Mouse (Mus musculus): ENCODE data around the gene Tmem45a2. TPM values are rescaled to one million over a fixed set of nuclear protein-coding genes. Genes with fewer than 3 reads are reported as not detected.

Tmem45a2 gene
- 0.42 TPM in 1 of 2 replicates, not detected in the other for polyA plus RNA-seq (2015; fragmentation: Nextera tagmentation; extraction: Ambion mirVana)

- Histone ChIP-seq H3K4me1 (no peaks in the 10 kb centered on the region), H3K4me3 (no peak within 1 kb of the TSS), H3K4me2 (no peak within 1 kb of the TSS), H3K9ac (no peak within 1 kb of the TSS), H3K27ac (no peak within 1 kb of the TSS), H3K27me3 (no peaks in the 10 kb centered on the region), H3K9me3 (no peaks in the 10 kb centered on the region), H3K36me3 (no peaks in the 10 kb centered on the region)
- WGBS: 92% methylated on average over 5 of the region's 5 CpGs
- ATAC-seq (ENCODE audit: insufficient number of reproducible peaks, insufficient read depth, low FRiP score, low TSS enrichment, low read depth): no peak
Measured at GRCm38 (mm10) chr16:57071132-57071639, at the start of gene Tmem45a2. Tmem45a2 (minus strand) TSS chr16:57071372.

- no peak overlapping the region for H3K27ac ChIP-seq
- no peak overlapping the region for H3K9ac ChIP-seq
- H3K27me3 ChIP-seq: 0 out of 2 replicates have a peak, but pooled peaks cover 3% of the 10 kb centered on the region
- no peaks in the 10 kb centered on the region for H3K36me3 ChIP-seq
- H3K9me3 ChIP-seq: no peaks in the 10 kb centered on the region
- no peak overlapping the region for H3K4me2 ChIP-seq
- no peak for ATAC-seq (ENCODE audit: insufficient number of reproducible peaks, insufficient read depth, low FRiP score, low TSS enrichment, low read depth)
- H3K4me3 ChIP-seq: no peak overlapping the region
- WGBS: 83% methylated on average over 2 of the region's 2 CpGs
- H3K4me1 ChIP-seq: peaks cover 2% of the 10 kb centered on the region
Measured at GRCm38 (mm10) chr16:57117562-57117961, 46.4 kb upstream of the Tmem45a2 start.

DNA sequence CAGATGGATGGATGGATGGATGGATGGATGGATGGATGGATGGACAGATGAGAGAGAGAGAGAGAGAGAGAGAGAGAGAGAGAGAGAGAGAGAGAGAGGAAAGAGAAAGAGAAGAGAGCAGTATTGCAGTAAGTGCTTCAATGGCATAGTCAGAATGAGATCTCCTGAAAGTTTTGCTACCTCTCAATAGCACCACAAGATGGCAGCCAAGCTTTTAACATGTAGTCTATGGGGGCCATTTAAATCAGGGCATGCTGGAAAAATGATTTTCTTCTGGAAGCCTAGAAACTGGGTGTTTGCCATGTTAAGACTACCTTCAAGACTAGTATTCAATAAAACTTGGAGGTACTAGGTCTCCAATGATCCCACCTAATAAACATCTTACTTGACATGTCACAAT, 44.9 kb upstream of the Tmem45a2 start:
- Histone ChIP-seq H3K27me3 (0 out of 2 replicates have a peak, but pooled peaks cover 3% of the 10 kb centered on the region), H3K36me3 (no peaks in the 10 kb centered on the region), H3K4me3 (no peak overlapping the region), H3K27ac (no peak overlapping the region), H3K4me2 (no peak overlapping the region), H3K4me1 (no peaks in the 10 kb centered on the region), H3K9ac (no peak overlapping the region), H3K9me3 (no peaks in the 10 kb centered on the region)
- ATAC-seq (ENCODE audit: insufficient number of reproducible peaks, insufficient read depth, low FRiP score, low TSS enrichment, low read depth): no peak

DNA sequence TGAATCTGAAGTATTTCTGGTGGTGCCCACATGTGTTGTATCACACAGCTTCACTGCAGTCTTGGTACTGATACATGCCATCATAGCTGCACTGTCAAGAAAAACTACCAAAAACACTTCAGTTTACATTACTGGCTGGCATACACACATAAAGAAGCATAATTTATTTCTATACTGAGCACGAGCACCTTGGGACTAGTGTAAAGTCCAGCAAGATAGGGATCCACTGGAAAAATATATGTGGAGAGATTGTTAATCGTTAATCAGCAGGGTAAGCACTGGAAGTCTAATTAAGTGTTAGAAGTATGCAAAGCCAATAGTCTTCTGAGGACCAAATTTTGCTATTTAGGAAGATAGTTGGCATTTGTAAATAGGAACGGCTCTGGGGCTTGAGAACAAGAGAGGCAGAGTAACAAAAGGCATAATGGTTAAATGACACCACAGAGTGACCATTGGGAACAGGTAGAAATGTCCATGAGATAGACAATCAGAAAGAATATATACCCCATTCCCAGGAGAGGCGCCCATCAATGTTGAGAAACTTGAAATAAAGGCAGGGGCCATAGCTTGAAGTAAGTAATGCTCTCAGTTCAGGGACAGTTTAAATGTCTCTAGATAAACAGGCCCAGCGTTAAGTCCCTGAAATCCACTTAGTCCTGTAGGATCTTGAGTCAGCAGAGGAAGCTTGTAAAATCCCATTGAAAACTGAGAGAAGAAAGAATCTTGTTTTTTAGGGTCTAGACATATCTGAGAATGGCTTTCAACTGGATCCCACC, 35.2 kb upstream of the Tmem45a2 start:
- H3K4me3 ChIP-seq: no peak overlapping the region
- no peaks in the 10 kb centered on the region for H3K36me3 ChIP-seq
- WGBS: 77% methylated on average over 5 of the region's 5 CpGs
- no peak overlapping the region for H3K4me2 ChIP-seq
- no peak for ATAC-seq (ENCODE audit: insufficient number of reproducible peaks, insufficient read depth, low FRiP score, low TSS enrichment, low read depth)
- H3K27me3 ChIP-seq: no peaks in the 10 kb centered on the region
- H3K27ac ChIP-seq: no peak overlapping the region
- no peaks in the 10 kb centered on the region for H3K4me1 ChIP-seq
- no peak overlapping the region for H3K9ac ChIP-seq
- H3K9me3 ChIP-seq: no peaks in the 10 kb centered on the region

DNA sequence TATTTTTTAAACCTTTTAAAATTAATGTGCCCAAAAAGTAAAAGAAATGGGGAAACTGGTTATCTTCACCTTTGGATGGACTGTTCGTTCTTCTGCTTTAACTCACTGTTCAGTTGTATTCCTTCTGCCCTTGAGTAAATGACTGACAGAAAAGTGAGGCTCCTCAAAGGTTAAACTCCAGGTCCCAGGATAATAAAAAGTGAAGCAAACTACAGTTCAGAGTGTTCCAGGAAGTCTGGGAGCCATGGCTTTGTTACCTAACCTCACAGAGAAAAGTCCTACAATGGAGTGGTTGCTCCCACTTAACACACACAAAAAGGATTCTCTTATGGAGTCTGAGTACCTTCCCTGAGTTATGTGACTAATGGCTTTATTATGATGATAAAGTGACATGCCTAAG, 30.0 kb upstream of the Tmem45a2 start:
- Histone ChIP-seq H3K9me3 (no peaks in the 10 kb centered on the region), H3K4me1 (no peaks in the 10 kb centered on the region), H3K4me2 (no peak overlapping the region), H3K27me3 (no peaks in the 10 kb centered on the region), H3K36me3 (no peaks in the 10 kb centered on the region), H3K4me3 (no peak overlapping the region), H3K9ac (no peak overlapping the region), H3K27ac (no peak overlapping the region)
- no peak for ATAC-seq (ENCODE audit: insufficient number of reproducible peaks, insufficient read depth, low FRiP score, low TSS enrichment, low read depth)
- WGBS: 86% methylated on average over 1 of the region's 1 CpGs

- H3K27ac ChIP-seq: no peak overlapping the region
- ATAC-seq (ENCODE audit: insufficient number of reproducible peaks, insufficient read depth, low FRiP score, low TSS enrichment, low read depth): no peak
- no peak overlapping the region for H3K4me2 ChIP-seq
- H3K4me3 ChIP-seq: no peak overlapping the region
- H3K36me3 ChIP-seq: no peaks in the 10 kb centered on the region
- WGBS: 59% methylated on average over 5 of the region's 5 CpGs
- H3K4me1 ChIP-seq: no peaks in the 10 kb centered on the region
- no peaks in the 10 kb centered on the region for H3K27me3 ChIP-seq
- H3K9me3 ChIP-seq: no peaks in the 10 kb centered on the region
- no peak overlapping the region for H3K9ac ChIP-seq
Measured at GRCm38 (mm10) chr16:57099572-57100237, 28.5 kb upstream of the Tmem45a2 start.

DNA sequence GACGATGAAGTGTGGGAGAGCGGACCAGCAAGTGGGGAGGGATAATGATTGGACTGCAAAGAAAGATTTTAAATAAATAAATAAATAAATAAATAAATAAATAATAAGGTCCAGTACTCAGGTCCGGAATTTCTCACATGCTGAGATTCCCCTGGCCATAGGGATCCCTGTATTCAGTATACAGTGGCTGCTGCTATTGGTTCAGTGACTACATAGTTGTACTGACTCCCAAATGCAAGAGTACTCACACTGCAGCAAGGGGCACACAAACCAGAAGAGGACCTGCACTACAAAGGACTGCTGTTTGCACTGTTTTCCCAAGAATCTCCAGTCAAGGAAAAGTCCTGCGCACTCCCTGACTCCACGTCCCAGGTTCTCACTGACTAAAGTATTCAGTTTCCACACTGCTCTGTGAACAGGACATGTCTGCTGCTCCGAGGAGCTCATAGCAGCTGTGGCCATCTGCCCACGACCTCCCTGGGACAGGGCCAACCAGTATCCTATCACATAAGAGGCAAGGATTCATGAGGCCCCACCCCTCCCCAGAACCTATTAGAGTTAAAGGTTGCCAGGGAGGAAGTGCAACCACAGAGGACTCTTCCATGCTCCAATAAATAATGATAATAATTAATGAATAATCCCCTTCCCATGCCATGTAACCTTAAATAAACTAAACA, 27.4 kb upstream of the Tmem45a2 start:
- H3K27ac ChIP-seq: no peak overlapping the region
- no peaks in the 10 kb centered on the region for H3K36me3 ChIP-seq
- WGBS: 59% methylated on average over 7 of the region's 7 CpGs

DNA sequence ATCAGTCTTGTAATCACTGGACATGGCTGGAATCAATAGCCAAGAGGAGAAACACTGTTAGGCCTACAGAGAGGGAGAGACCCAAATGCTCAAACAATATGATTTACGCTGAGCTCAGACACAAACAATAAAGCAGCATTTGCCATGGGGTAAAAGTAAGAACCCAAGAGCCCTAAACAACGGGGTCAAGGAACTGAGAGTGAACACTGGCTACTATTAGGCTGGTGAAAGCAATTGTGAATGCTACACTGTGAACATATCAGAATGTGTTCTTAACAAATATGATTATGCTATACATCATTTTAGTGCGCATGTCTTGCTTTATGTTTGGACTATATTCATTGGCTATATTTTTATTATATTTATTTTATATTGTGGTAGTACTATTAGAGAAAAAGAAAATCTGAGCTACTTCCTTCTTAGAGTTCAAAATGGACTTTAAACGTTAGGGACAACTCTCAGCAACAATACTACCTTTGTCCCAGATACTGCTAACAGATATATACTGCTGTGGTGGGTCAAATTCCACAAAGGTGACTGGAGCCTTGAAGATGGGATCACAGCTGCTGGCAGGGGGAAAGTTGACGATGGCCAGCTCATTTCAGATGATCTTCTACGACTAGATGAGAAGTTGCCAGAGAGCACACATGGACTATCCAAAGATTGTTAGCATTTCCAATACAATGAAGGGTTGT, 21.9 kb upstream of the Tmem45a2 start:
- Histone ChIP-seq H3K27ac (no peak overlapping the region), H3K4me2 (no peak overlapping the region), H3K36me3 (no peaks in the 10 kb centered on the region), H3K9me3 (no peaks in the 10 kb centered on the region), H3K9ac (no peak overlapping the region), H3K4me1 (no peaks in the 10 kb centered on the region), H3K27me3 (no peaks in the 10 kb centered on the region), H3K4me3 (no peak overlapping the region)
- ATAC-seq (ENCODE audit: insufficient number of reproducible peaks, insufficient read depth, low FRiP score, low TSS enrichment, low read depth): no peak
- WGBS: 64% methylated on average over 6 of the region's 6 CpGs

More for the DNA sequence above, 27.4 kb upstream of the Tmem45a2 start:
- no peak for ATAC-seq (ENCODE audit: insufficient number of reproducible peaks, insufficient read depth, low FRiP score, low TSS enrichment, low read depth)
- no peaks in the 10 kb centered on the region for H3K4me1 ChIP-seq
- no peaks in the 10 kb centered on the region for H3K9me3 ChIP-seq
- H3K4me2 ChIP-seq: no peak overlapping the region
- no peak overlapping the region for H3K4me3 ChIP-seq
- H3K9ac ChIP-seq: no peak overlapping the region
- no peaks in the 10 kb centered on the region for H3K27me3 ChIP-seq

GRCm38 (mm10) chr16:57092460-57092859, 21.3 kb upstream of the Tmem45a2 start:
- ATAC-seq (ENCODE audit: insufficient number of reproducible peaks, insufficient read depth, low FRiP score, low TSS enrichment, low read depth): no peak
- 49% methylated on average over 4 of the region's 4 CpGs for WGBS
- no peaks in the 10 kb centered on the region for H3K9me3 ChIP-seq

GRCm38 (mm10) chr16:57079577-57079976, 8.4 kb upstream of the Tmem45a2 start:
- H3K4me3 ChIP-seq: no peak overlapping the region
- no peaks in the 10 kb centered on the region for H3K9me3 ChIP-seq
- no peaks in the 10 kb centered on the region for H3K4me1 ChIP-seq
- no peaks in the 10 kb centered on the region for H3K27me3 ChIP-seq
- H3K4me2 ChIP-seq: no peak overlapping the region
- H3K9ac ChIP-seq: no peak overlapping the region
- no peaks in the 10 kb centered on the region for H3K36me3 ChIP-seq
- H3K27ac ChIP-seq: no peak overlapping the region
- ATAC-seq (ENCODE audit: insufficient number of reproducible peaks, insufficient read depth, low FRiP score, low TSS enrichment, low read depth): no peak
- WGBS: 72% methylated on average over 4 of the region's 4 CpGs

More at GRCm38 (mm10) chr16:57092460-57092859, 21.3 kb upstream of the Tmem45a2 start:
- Histone ChIP-seq H3K4me1 (no peaks in the 10 kb centered on the region), H3K27me3 (no peaks in the 10 kb centered on the region), H3K36me3 (no peaks in the 10 kb centered on the region), H3K4me3 (no peak overlapping the region), H3K9ac (no peak overlapping the region), H3K27ac (no peak overlapping the region), H3K4me2 (no peak overlapping the region)

- 78% methylated on average over 7 of the region's 7 CpGs for WGBS
- no peak overlapping the region for H3K27ac ChIP-seq
- no peak overlapping the region for H3K9ac ChIP-seq
- H3K36me3 ChIP-seq: no peaks in the 10 kb centered on the region
- no peak for ATAC-seq (ENCODE audit: insufficient number of reproducible peaks, insufficient read depth, low FRiP score, low TSS enrichment, low read depth)
- no peaks in the 10 kb centered on the region for H3K9me3 ChIP-seq
- H3K4me1 ChIP-seq: no peaks in the 10 kb centered on the region
- no peaks in the 10 kb centered on the region for H3K27me3 ChIP-seq
- no peak overlapping the region for H3K4me2 ChIP-seq
- no peak overlapping the region for H3K4me3 ChIP-seq
Measured at GRCm38 (mm10) chr16:57075986-57076385, 4.8 kb upstream of the Tmem45a2 start.
